Mouse (Mus musculus) embryonic facial prominence, embryonic 12.5 days (tissue): ENCODE data around the gene Dnajc16. TPM values are rescaled to one million over a fixed set of nuclear protein-coding genes. Genes with fewer than 3 reads are reported as not detected.

Source experiments
- ATAC-seq: fragments of 200-750 bp; cut with Nextera tagmentation; 2 replicates; pipeline ENCODE4 v1.8.0; 2017; ENCODE audit not compliant: insufficient number of reproducible peaks, insufficient read depth, low FRiP score, low TSS enrichment
- H3K27ac ChIP-seq: fragments of 300-500 bp; sonication (generic); 2 replicates; pipeline ENCODE4 v1.5.1; 2016; ENCODE audit warnings: mild to moderate bottlenecking
- H3K27me3 ChIP-seq: fragments of 300-500 bp; sonication (generic); 2 replicates; pipeline ENCODE4 v1.6.1; 2016; ENCODE audit warnings: mild to moderate bottlenecking, moderate library complexity
- H3K36me3 ChIP-seq: fragments of 300-500 bp; sonication (generic); 2 replicates; pipeline ENCODE4 v1.6.1; 2016; ENCODE audit warnings: mild to moderate bottlenecking
- H3K4me1 ChIP-seq: fragments of 300-500 bp; sonication (generic); 2 replicates; pipeline ENCODE4 v1.6.1; 2016
- H3K4me2 ChIP-seq: fragments of 300-500 bp; sonication (generic); replicated peaks from 2 replicates; pipeline ENCODE4 v1.6.1; 2016; ENCODE audit warnings: mild to moderate bottlenecking, moderate library complexity
- H3K4me3 ChIP-seq: fragments of 300-500 bp; sonication (generic); 2 replicates; pipeline ENCODE4 v1.5.1; 2016; ENCODE audit warnings: mild to moderate bottlenecking
- H3K9ac ChIP-seq: fragments of 300-500 bp; sonication (generic); 2 replicates; pipeline ENCODE4 v1.6.1; 2016; ENCODE audit warnings: mild to moderate bottlenecking, moderate library complexity
- H3K9me3 ChIP-seq: fragments of 300-500 bp; sonication (generic); 2 replicates; pipeline ENCODE4 v1.6.1; 2016; ENCODE audit warnings: mild to moderate bottlenecking, moderate library complexity
- WGBS: fragments of 180-500 bp; shearing (Covaris S2); methylation state at CpG from one replicate; pipeline ENCODE4 v1.1.7; 2016; 5-methylcytosine and 5-hydroxymethylcytosine counted together
- polyA plus RNA-seq: library from polyadenylated mRNA; unstranded; fragments of >200 nt; fragmentation: Nextera tagmentation; extraction: Ambion mirVana; gene quantifications from 2 replicates; pipeline ENCODE4 v1.2.1, GENCODE M21; 2016

Dnajc16 gene
- 4.1 and 4.7 TPM in 2 replicates for polyA plus RNA-seq

- H3K9ac ChIP-seq: peak within 1 kb of the TSS; percentile 95
- H3K36me3 ChIP-seq: peaks cover 5% of the 10 kb centered on the region; the same call in 1 of the 2 replicates
- peak within 1 kb of the TSS; percentile 80 for H3K4me2 ChIP-seq
- no peaks in the 10 kb centered on the region for H3K9me3 ChIP-seq
- WGBS: under 1% methylated on average over 40 of the region's 42 CpGs
- ATAC-seq: peak; percentile 93
- peak within 1 kb of the TSS; percentile 72 for H3K27ac ChIP-seq
- no peaks in the 10 kb centered on the region for H3K27me3 ChIP-seq
- peaks cover 20% of the 10 kb centered on the region for H3K4me1 ChIP-seq
- H3K4me3 ChIP-seq: peak within 1 kb of the TSS; percentile 93
Observed at GRCm38 (mm10) chr4:141790524-141790990, at the start of gene Dnajc16. TSS of gene Dnajc16 (minus strand) at chr4:141790931.

- no peaks in the 10 kb centered on the region for H3K9me3 ChIP-seq
- H3K4me3 ChIP-seq: no peak overlapping the region
- no peaks in the 10 kb centered on the region for H3K36me3 ChIP-seq
- WGBS: 61% methylated on average over 5 of the region's 5 CpGs
- H3K27ac ChIP-seq: no peak overlapping the region
- H3K4me2 ChIP-seq: no peak overlapping the region
- no peak for ATAC-seq
- H3K9ac ChIP-seq: no peak overlapping the region
- no peaks in the 10 kb centered on the region for H3K27me3 ChIP-seq
- no peaks in the 10 kb centered on the region for H3K4me1 ChIP-seq
Observed at GRCm38 (mm10) chr4:141834536-141835095, 43.9 kb upstream of the Dnajc16 start.

- no peaks in the 10 kb centered on the region for H3K9me3 ChIP-seq
- no peak for ATAC-seq
- 59% methylated on average over 1 of the region's 1 CpGs for WGBS
- H3K27me3 ChIP-seq: no peaks in the 10 kb centered on the region
- H3K4me1 ChIP-seq: no peaks in the 10 kb centered on the region
- H3K4me3 ChIP-seq: no peak overlapping the region
- no peaks in the 10 kb centered on the region for H3K36me3 ChIP-seq
- H3K4me2 ChIP-seq: no peak overlapping the region
- H3K27ac ChIP-seq: no peak overlapping the region
- no peak overlapping the region for H3K9ac ChIP-seq
Observed at GRCm38 (mm10) chr4:141833911-141834310, 43.2 kb upstream of the Dnajc16 start.

- H3K4me2 ChIP-seq: no peak overlapping the region
- no peak overlapping the region for H3K4me3 ChIP-seq
- WGBS: 81% methylated on average over 7 of the region's 7 CpGs
- H3K27me3 ChIP-seq: no peaks in the 10 kb centered on the region
- no peak overlapping the region for H3K27ac ChIP-seq
- H3K36me3 ChIP-seq: no peaks in the 10 kb centered on the region
- no peak overlapping the region for H3K9ac ChIP-seq
- H3K4me1 ChIP-seq: no peaks in the 10 kb centered on the region
- no peak for ATAC-seq
- no peaks in the 10 kb centered on the region for H3K9me3 ChIP-seq
Observed at GRCm38 (mm10) chr4:141831361-141831760, 40.6 kb upstream of the Dnajc16 start.

GRCm38 (mm10) chr4:141830381-141830780 is 39.6 kb upstream of the Dnajc16 start:
- H3K4me1 ChIP-seq: no peaks in the 10 kb centered on the region
- no peaks in the 10 kb centered on the region for H3K9me3 ChIP-seq
- H3K4me2 ChIP-seq: no peak overlapping the region
- ATAC-seq: no peak
- no peak overlapping the region for H3K27ac ChIP-seq
- H3K36me3 ChIP-seq: no peaks in the 10 kb centered on the region
- no peak overlapping the region for H3K4me3 ChIP-seq
- WGBS: 49% methylated on average over 11 of the region's 11 CpGs
- H3K9ac ChIP-seq: no peak overlapping the region
- H3K27me3 ChIP-seq: no peaks in the 10 kb centered on the region

- ATAC-seq: no peak
- H3K4me2 ChIP-seq: no peak overlapping the region
- 65% methylated on average over 4 of the region's 4 CpGs for WGBS
Observed at GRCm38 (mm10) chr4:141828177-141828576, 37.4 kb upstream of the Dnajc16 start.

GRCm38 (mm10) chr4:141827401-141827800 is 36.7 kb upstream of the Dnajc16 start:
- ATAC-seq: no peak
- no peak overlapping the region for H3K27ac ChIP-seq
- no peaks in the 10 kb centered on the region for H3K36me3 ChIP-seq
- WGBS: 88% methylated on average over 2 of the region's 2 CpGs
- no peak overlapping the region for H3K9ac ChIP-seq
- H3K4me3 ChIP-seq: no peak overlapping the region
- no peaks in the 10 kb centered on the region for H3K9me3 ChIP-seq
- H3K27me3 ChIP-seq: no peaks in the 10 kb centered on the region
- H3K4me2 ChIP-seq: no peak overlapping the region
- H3K4me1 ChIP-seq: no peaks in the 10 kb centered on the region

More at GRCm38 (mm10) chr4:141828177-141828576, 37.4 kb upstream of the Dnajc16 start:
- Histone ChIP-seq H3K4me1 (no peaks in the 10 kb centered on the region), H3K4me3 (no peak overlapping the region), H3K27me3 (no peaks in the 10 kb centered on the region), H3K27ac (no peak overlapping the region), H3K36me3 (no peaks in the 10 kb centered on the region), H3K9me3 (no peaks in the 10 kb centered on the region), H3K9ac (no peak overlapping the region)

GRCm38 (mm10) chr4:141826060-141826459 is 35.3 kb upstream of the Dnajc16 start, which contains the start of gene Cela2a:
TSS of gene Cela2a (minus strand) at chr4:141826160.
- Histone ChIP-seq H3K4me1 (no peaks in the 10 kb centered on the region), H3K27me3 (no peaks in the 10 kb centered on the region), H3K27ac (no peak within 1 kb of the TSS), H3K9ac (no peak within 1 kb of the TSS), H3K4me2 (no peak within 1 kb of the TSS), H3K4me3 (no peak within 1 kb of the TSS), H3K36me3 (no peaks in the 10 kb centered on the region), H3K9me3 (no peaks in the 10 kb centered on the region)
- 65% methylated on average over 5 of the region's 5 CpGs for WGBS
- no peak for ATAC-seq

GRCm38 (mm10) chr4:141822979-141823378 is 32.2 kb upstream of the Dnajc16 start:
- H3K27ac ChIP-seq: no peak overlapping the region
- H3K27me3 ChIP-seq: no peaks in the 10 kb centered on the region
- no peaks in the 10 kb centered on the region for H3K4me1 ChIP-seq
- H3K4me3 ChIP-seq: no peak overlapping the region
- no peaks in the 10 kb centered on the region for H3K9me3 ChIP-seq
- no peak for ATAC-seq
- H3K9ac ChIP-seq: no peak overlapping the region
- 57% methylated on average over 3 of the region's 3 CpGs for WGBS
- H3K36me3 ChIP-seq: no peaks in the 10 kb centered on the region
- H3K4me2 ChIP-seq: no peak overlapping the region

GRCm38 (mm10) chr4:141822089-141822488 is 31.4 kb upstream of the Dnajc16 start:
- Histone ChIP-seq H3K4me2 (no peak overlapping the region), H3K9me3 (no peaks in the 10 kb centered on the region), H3K27ac (no peak overlapping the region), H3K36me3 (no peaks in the 10 kb centered on the region), H3K27me3 (no peaks in the 10 kb centered on the region), H3K4me3 (no peak overlapping the region), H3K4me1 (no peaks in the 10 kb centered on the region), H3K9ac (no peak overlapping the region)
- no peak for ATAC-seq
- WGBS: 75% methylated on average over 10 of the region's 10 CpGs

- WGBS: 69% methylated on average over 3 of the region's 3 CpGs
- Histone ChIP-seq H3K4me3 (no peak overlapping the region), H3K9me3 (no peaks in the 10 kb centered on the region), H3K4me1 (no peaks in the 10 kb centered on the region), H3K36me3 (no peaks in the 10 kb centered on the region), H3K4me2 (no peak overlapping the region), H3K27me3 (no peaks in the 10 kb centered on the region), H3K9ac (no peak overlapping the region), H3K27ac (no peak overlapping the region)
- ATAC-seq: no peak
Observed at GRCm38 (mm10) chr4:141821178-141821577, 30.4 kb upstream of the Dnajc16 start.

- no peak for ATAC-seq
- H3K36me3 ChIP-seq: 0 out of 2 replicates have a peak, but pooled peaks cover 9% of the 10 kb centered on the region
- no peaks in the 10 kb centered on the region for H3K9me3 ChIP-seq
- H3K4me1 ChIP-seq: no peaks in the 10 kb centered on the region
- no peak overlapping the region for H3K4me3 ChIP-seq
- H3K27ac ChIP-seq: no peak overlapping the region
- no peak overlapping the region for H3K9ac ChIP-seq
- no peaks in the 10 kb centered on the region for H3K27me3 ChIP-seq
- WGBS: 92% methylated on average over 7 of the region's 7 CpGs
- no peak overlapping the region for H3K4me2 ChIP-seq
Observed at GRCm38 (mm10) chr4:141819316-141819715, 28.6 kb upstream of the Dnajc16 start.
